Comparison of ENCODE assay signal across 11 mouse cellular contexts in genomic region chr3:35060042-35060441, GRCm38 (mm10).
DNase-seq lines count a peak whose midpoint lies in the region; ATAC-seq and TF ChIP-seq lines count a peak whose summit lies in the region.
"Had no signal": no experiment of that assay in that cellular context is flagged by ENCODE, and none has a peak within 500 bp of the region (broad histone marks: within the 10 kb centered on the region; RNA-seq: fewer than 3 reads in every experiment).

No protein-coding gene starts in this region.

- no peaks in the 10 kb centered on the region for H3K27me3 ChIP-seq in heart, embryonic 14.5 days (ENCODE audit: control insufficient read depth, insufficient read depth, low read length)
- H3K27me3 ChIP-seq in forebrain, postnatal 0 days (ENCODE audit: insufficient read depth, low read length), result no peaks in the 10 kb centered on the region
- H3K27me3 ChIP-seq: lung, embryonic 15.5 days had no signal

- no peak for DNase-seq in heart, adult 11 months
- peak; percentile 55 for DNase-seq in embryo, embryonic 10 days (ENCODE audit: low spot score)
- DNase-seq in forebrain, postnatal 0 days, result peak; percentile 6
- peak; percentile 21 for DNase-seq in neural tube, embryonic 10.5 days (ENCODE audit: extremely low spot score, low spot score)
- no peak for DNase-seq in layer of hippocampus, adult 9-10 months (ENCODE audit: low spot score)
- no peak for DNase-seq in left cerebral cortex, adult 11 months (ENCODE audit: low spot score)
- DNase-seq in lung, postnatal 14 days, result no peak
- DNase-seq: cerebellum, adult 8-10 months had no signal

- peaks cover 7 to 11% of the 10 kb centered on the region in 2 experiments for H3K4me1 ChIP-seq in heart, embryonic 14.5 days (ENCODE audit: control insufficient read depth in 2 of 2, insufficient read depth in 2 of 2, low read length in 2 of 2)
- H3K4me1 ChIP-seq in forebrain, postnatal 0 days (ENCODE audit: insufficient read depth), result no peaks in the 10 kb centered on the region
- H3K4me1 ChIP-seq: lung, embryonic 15.5 days had no signal

- H3K27ac ChIP-seq in heart, embryonic 14.5 days (replicated peaks in 1 of 2; ENCODE audit: control insufficient read depth in 1 of 2, insufficient read depth in 1 of 2, low read depth in 2 of 2, low read length in 2 of 2), result no peak overlapping the region
- no peak overlapping the region for H3K27ac ChIP-seq in forebrain, postnatal 0 days (ENCODE audit: low read depth, low read length)
- H3K27ac ChIP-seq: lung, embryonic 15.5 days had no signal

- H3K36me3 ChIP-seq in heart, embryonic 14.5 days (ENCODE audit: control insufficient read depth, insufficient read depth, low read length), result no peaks in the 10 kb centered on the region
- no peaks in the 10 kb centered on the region for H3K36me3 ChIP-seq in forebrain, postnatal 0 days (ENCODE audit: insufficient read depth)
- H3K36me3 ChIP-seq: lung, embryonic 15.5 days had no signal

- H3K9me3 ChIP-seq in heart, embryonic 14.5 days (ENCODE audit: control insufficient read depth, low read length), result no peaks in the 10 kb centered on the region
- no peaks in the 10 kb centered on the region for H3K9me3 ChIP-seq in forebrain, postnatal 0 days (ENCODE audit: low read length)
- H3K9me3 ChIP-seq: lung, embryonic 15.5 days had no signal

- peak overlapping the region; percentile 52 for H3K4me2 ChIP-seq in heart, embryonic 14.5 days (ENCODE audit: low read length)
- peak overlapping the region; percentile 17; the same call in 1 of the 2 replicates for H3K4me2 ChIP-seq in forebrain, postnatal 0 days (ENCODE audit: low read depth)
- H3K4me2 ChIP-seq: lung, embryonic 15.5 days had no signal

- H3K9ac ChIP-seq in heart, embryonic 14.5 days (ENCODE audit: low read length), result peak overlapping the region; percentile 17; the same call in 1 of the 2 replicates
- no peak overlapping the region for H3K9ac ChIP-seq in forebrain, postnatal 0 days
- H3K9ac ChIP-seq: lung, embryonic 15.5 days had no signal

- WGBS in heart, embryonic 14.5 days, result 19% methylated on average over 10 of the region's 10 CpGs
- WGBS in forebrain, postnatal 0 days, result 10% methylated on average over 10 of the region's 10 CpGs

- no peak for TF ChIP-seq CTCF in forebrain, postnatal 0 days (IDR thresholded peaks at IDR 0.05; ENCODE audit: low read depth)

- no peak overlapping the region for H3K4me3 ChIP-seq in heart, embryonic 14.5 days (ENCODE audit: control insufficient read depth in 1 of 2, insufficient read depth in 1 of 2, low read depth in 1 of 2, low read length in 2 of 2)
- no peak overlapping the region for H3K4me3 ChIP-seq in forebrain, postnatal 0 days (ENCODE audit: low read depth, low read length)
- H3K4me3 ChIP-seq: lung, embryonic 15.5 days had no signal

- ATAC-seq in heart, embryonic 14.5 days (ENCODE audit: insufficient number of reproducible peaks, insufficient read depth, low FRiP score, low read depth), result no peak
- no peak; the same call in 1 of the 2 replicates for ATAC-seq in forebrain, postnatal 0 days
- ATAC-seq: CD4-positive, CD25-positive, alpha-beta regulatory T cell, adult 4 months had no signal

Comparison
In these comparisons a context has a peak if more than half of its experiments do, and no peak if none do; other contexts are left out.
1. DNase-seq: peak in embryo, embryonic 10 days (single experiment), forebrain, postnatal 0 days (single experiment) and neural tube, embryonic 10.5 days (single experiment); none in heart, adult 11 months (single experiment), layer of hippocampus, adult 9-10 months (single experiment), left cerebral cortex, adult 11 months (single experiment) and lung, postnatal 14 days (single experiment).